Mouse (Mus musculus) adrenal gland (tissue): ENCODE results near the gene Scyl1.

ENCODE experiments used
- intact Hi-C: fragments of 180-260 bp; cut with DNase I; formaldehyde crosslinking; loops from one replicate; pipeline ENCODE4 v1.15.1; 2025

Scyl1 gene

GRCm38 (mm10) chr19:5803881-5804279 is 32.7 kb upstream of the Scyl1 start:
- intact Hi-C loops, result loop anchor here (2.0 kb wide), 1 partner anchor 41 kb away; no protein-coding TSS in a partner anchor

- intact Hi-C loops, result loop anchor here (2.0 kb wide), 1 partner anchor 42 kb away; no protein-coding TSS in a partner anchor
These were observed 32.0 kb upstream of the Scyl1 start for GRCm38 (mm10) chr19:5803041-5803880.

- intact Hi-C loops, result loop anchor here (2.0 kb wide), 1 partner anchor 42 kb away; no protein-coding TSS in a partner anchor
These were observed 31.5 kb upstream of the Scyl1 start for GRCm38 (mm10) chr19:5802787-5803040.

GRCm38 (mm10) chr19:5802011-5802786 is 31.0 kb upstream of the Scyl1 start:
- intact Hi-C loops, result loop anchor here (2.0 kb wide), 1 partner anchor 43 kb away; no protein-coding TSS in a partner anchor

GRCm38 (mm10) chr19:5801432-5801964 is 30.3 kb upstream of the Scyl1 start:
- intact Hi-C loops, result no loop called here

GRCm38 (mm10) chr19:5800632-5801431 is 29.6 kb upstream of the Scyl1 start:
- intact Hi-C loops, result no loop called here

- intact Hi-C loops, result no loop called here
These were observed 29.1 kb upstream of the Scyl1 start for GRCm38 (mm10) chr19:5800350-5800631.

- intact Hi-C loops, result no loop called here
These were observed 28.5 kb upstream of the Scyl1 start for GRCm38 (mm10) chr19:5799566-5800349.

GRCm38 (mm10) chr19:5798700-5799479 is 27.7 kb upstream of the Scyl1 start:
- intact Hi-C loops, result no loop called here

GRCm38 (mm10) chr19:5797381-5798111 is 26.3 kb upstream of the Scyl1 start:
- intact Hi-C loops, result no loop called here

- intact Hi-C loops, result no loop called here
These were observed 25.4 kb upstream of the Scyl1 start for GRCm38 (mm10) chr19:5796573-5797111.

GRCm38 (mm10) chr19:5795668-5796572 is 24.7 kb upstream of the Scyl1 start:
- intact Hi-C loops, result loop anchor here (2.0 kb wide), 2 partner anchors 55 to 83 kb away; no protein-coding TSS in a partner anchor

- intact Hi-C loops, result loop anchor here (2.0 kb wide), 2 partner anchors 56 to 84 kb away; no protein-coding TSS in a partner anchor
These were observed 23.8 kb upstream of the Scyl1 start for GRCm38 (mm10) chr19:5794771-5795576.

- intact Hi-C loops, result loop anchor here (2.0 kb wide), 2 partner anchors 57 to 85 kb away; no protein-coding TSS in a partner anchor
These were observed 22.9 kb upstream of the Scyl1 start for GRCm38 (mm10) chr19:5793917-5794770.

GRCm38 (mm10) chr19:5793116-5793515 is 21.9 kb upstream of the Scyl1 start:
- intact Hi-C loops, result no loop called here

- intact Hi-C loops, result no loop called here
These were observed 20.1 kb upstream of the Scyl1 start for GRCm38 (mm10) chr19:5791329-5791728.
